Mouse (Mus musculus) CH12.LX (cell line): ENCODE measurements around the gene Ppp1r1c.

Experiments
- CHD1 ChIP-seq: IDR thresholded peaks from 2 replicates; pipeline ENCODE4 v1.6.1; 2012; ENCODE audit warnings: low read depth, low read length, improper control_type of control experiment, inconsistent platforms
- CHD2 ChIP-seq: IDR thresholded peaks from 2 replicates; pipeline ENCODE4 v1.6.1; 2011; ENCODE audit warnings: low read length, improper control_type of control experiment
- CTCF ChIP-seq, 2 experiments: IDR thresholded peaks in 1 of 2; conservative IDR thresholded peaks in 1 of 2; 2 replicates each; pipeline ENCODE4 v1.5.1; 2011 to 2012; ENCODE audit warnings: low read depth in 2 of 2, low read length in 2 of 2, improper control_type of control experiment in 1 of 2, inconsistent platforms in 1 of 2, mild to moderate bottlenecking in 1 of 2, moderate library complexity in 1 of 2
- E2F4 ChIP-seq: IDR thresholded peaks from 2 replicates; pipeline ENCODE4 v1.6.1; 2011; ENCODE audit warnings: low read depth, low read length, improper control_type of control experiment; ENCODE audit not compliant: insufficient replicate concordance
- EP300 ChIP-seq: IDR thresholded peaks from 2 replicates; pipeline ENCODE4 v1.6.1; 2011; ENCODE audit warnings: low read length, improper control_type of control experiment
- MAFK ChIP-seq: IDR thresholded peaks from 2 replicates; pipeline ENCODE4 v1.6.1; 2011; ENCODE audit warnings: low read length, improper control_type of control experiment; ENCODE audit not compliant: insufficient replicate concordance
- MAZ ChIP-seq: IDR thresholded peaks from 2 replicates; pipeline ENCODE4 v1.6.1; 2012; ENCODE audit warnings: low read depth, mild to moderate bottlenecking, inconsistent platforms, low read length, improper control_type of control experiment, moderate library complexity
- PAX5 ChIP-seq: IDR thresholded peaks from 2 replicates; pipeline ENCODE4 v1.6.1; 2012; ENCODE audit warnings: low read length, inconsistent platforms, mixed read lengths
- POLR2A ChIP-seq: IDR thresholded peaks from 2 replicates; pipeline ENCODE4 v1.6.1; 2011; ENCODE audit warnings: low read depth, mild to moderate bottlenecking, improper control_type of control experiment, low read length
- POLR2AphosphoS2 ChIP-seq: IDR thresholded peaks from 2 replicates; pipeline ENCODE4 v1.6.1; 2011; ENCODE audit warnings: low read depth, low read length, improper control_type of control experiment
- RAD21 ChIP-seq: IDR thresholded peaks from 2 replicates; pipeline ENCODE4 v1.6.1; 2011; ENCODE audit warnings: low read depth, mild to moderate bottlenecking, low read length, improper control_type of control experiment, moderate library complexity
- USF1 ChIP-seq: IDR thresholded peaks from 2 replicates; pipeline ENCODE4 v1.6.1; 2014; ENCODE audit warnings: low read depth, mild to moderate bottlenecking, inconsistent platforms, low read length, improper control_type of control experiment
- ZC3H11A ChIP-seq: IDR thresholded peaks from 2 replicates; pipeline ENCODE4 v1.6.1; 2012; ENCODE audit warnings: low read depth, mild to moderate bottlenecking, inconsistent platforms, low read length, improper control_type of control experiment

DNA sequence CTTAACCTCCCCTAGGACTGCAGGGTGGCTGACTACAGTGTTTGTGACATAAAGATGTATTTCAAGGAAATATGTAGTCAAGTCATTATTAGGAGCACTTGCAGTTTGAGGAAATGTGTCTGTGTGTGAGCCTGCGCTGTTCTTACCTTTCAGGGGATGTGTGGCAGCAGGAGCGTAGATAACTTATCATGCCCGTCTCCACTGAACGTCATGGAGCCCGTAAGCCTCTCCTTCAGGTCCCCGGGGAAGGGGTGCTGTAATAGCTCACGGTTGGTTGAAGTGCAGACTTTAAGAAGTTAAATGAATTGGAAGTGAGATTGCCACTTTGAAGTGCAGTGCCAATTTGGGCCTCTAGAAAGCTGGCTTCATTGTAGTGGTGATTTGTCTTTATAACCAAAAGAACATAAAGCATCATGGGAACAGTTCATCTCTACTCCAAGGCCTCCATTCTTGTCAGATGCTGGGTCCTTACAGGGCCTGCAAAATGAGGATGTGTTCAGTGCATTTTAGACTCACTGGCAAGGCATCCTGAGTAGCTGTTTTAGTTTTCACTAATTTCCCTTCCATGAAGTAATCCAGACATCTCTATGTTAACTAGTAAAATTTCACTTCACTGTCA is 46.0 kb upstream of the Ppp1r1c start:
- TF ChIP-seq MAFK (no peak), RAD21 (no peak), POLR2A (no peak), CHD1 (no peak), PAX5 (no peak), E2F4 (no peak), MAZ (no peak), ZC3H11A (no peak), POLR2AphosphoS2 (no peak), EP300 (no peak), CTCF (conservative IDR thresholded peaks at IDR 0.05 in 1 of 2, IDR thresholded peaks at IDR 0.05 in 1 of 2; ENCODE audit: low read depth in 2 of 2, low read length in 2 of 2) (no peak), USF1 (no peak), CHD2 (no peak)
